Mouse (Mus musculus): Measurements from ENCODE around the gene Retreg2. TPM values are rescaled to one million over a fixed set of nuclear protein-coding genes. Genes with fewer than 3 reads are reported as not detected.

Retreg2 gene
- polyA plus RNA-seq, 1 experiment, result 22.7 TPM

GRCm38 (mm10) chr1:75133421-75134207 lies 9.0 kb upstream of the Retreg2 start, which contains the start of gene Slc23a3:
Gene Slc23a3 (minus strand): TSS chr1:75133890.
- no peak within 1 kb of the TSS for H3K9ac ChIP-seq (ENCODE audit: low read depth, poor library complexity, severe bottlenecking)
- no peak within 1 kb of the TSS for H3K4me3 ChIP-seq (ENCODE audit: low read depth, low read length)
- H3K36me3 ChIP-seq (ENCODE audit: control insufficient read depth, insufficient read depth, low read length, poor library complexity, severe bottlenecking), result peaks cover 2% of the 10 kb centered on the region; the same call in 1 of the 2 replicates
- no peak within 1 kb of the TSS for H3K27ac ChIP-seq (ENCODE audit: insufficient read depth, low read length)
- TF ChIP-seq POLR2A (IDR thresholded peaks at IDR 0.05; ENCODE audit: insufficient read depth, low read length) (no peak), CTCF (IDR thresholded peaks at IDR 0.05; ENCODE audit: low read depth, low read length) (no peak), EP300 (IDR thresholded peaks at IDR 0.05; ENCODE audit: insufficient read depth, low read depth, low read length) (no peak)
- no peaks in the 10 kb centered on the region for H3K9me3 ChIP-seq (replicated peaks; ENCODE audit: control insufficient read depth, insufficient read depth, low read length, poor library complexity, severe bottlenecking)
- H3K27me3 ChIP-seq (ENCODE audit: control insufficient read depth, insufficient read depth, low read length, poor library complexity, severe bottlenecking), result no peaks in the 10 kb centered on the region
- H3K4me1 ChIP-seq (ENCODE audit: control insufficient read depth, insufficient read depth, low read length), result no peaks in the 10 kb centered on the region

- Histone ChIP-seq H3K4me1 (ENCODE audit: control insufficient read depth, insufficient read depth, low read length) (no peaks in the 10 kb centered on the region), H3K4me3 (ENCODE audit: low read depth, low read length) (no peak overlapping the region), H3K36me3 (ENCODE audit: control insufficient read depth, insufficient read depth, low read length, poor library complexity, severe bottlenecking) (peaks cover 6% of the 10 kb centered on the region; the same call in 1 of the 2 replicates), H3K9ac (ENCODE audit: low read depth, poor library complexity, severe bottlenecking) (no peak overlapping the region), H3K27ac (ENCODE audit: insufficient read depth, low read length) (no peak overlapping the region), H3K27me3 (ENCODE audit: control insufficient read depth, insufficient read depth, low read length, poor library complexity, severe bottlenecking) (no peaks in the 10 kb centered on the region), H3K9me3 (replicated peaks; ENCODE audit: control insufficient read depth, insufficient read depth, low read length, poor library complexity, severe bottlenecking) (no peaks in the 10 kb centered on the region)
- TF ChIP-seq POLR2A (IDR thresholded peaks at IDR 0.05; ENCODE audit: insufficient read depth, low read length) (no peak), EP300 (IDR thresholded peaks at IDR 0.05; ENCODE audit: insufficient read depth, low read depth, low read length) (no peak), CTCF (IDR thresholded peaks at IDR 0.05; ENCODE audit: low read depth, low read length) (no peak)
These were observed 6.3 kb upstream of the Retreg2 start for GRCm38 (mm10) chr1:75136293-75136692.

GRCm38 (mm10) chr1:75136730-75137129 lies 5.8 kb upstream of the Retreg2 start:
- Histone ChIP-seq H3K9me3 (replicated peaks; ENCODE audit: control insufficient read depth, insufficient read depth, low read length, poor library complexity, severe bottlenecking) (no peaks in the 10 kb centered on the region), H3K27ac (ENCODE audit: insufficient read depth, low read length) (no peak overlapping the region), H3K36me3 (ENCODE audit: control insufficient read depth, insufficient read depth, low read length, poor library complexity, severe bottlenecking) (peaks cover 6% of the 10 kb centered on the region; the same call in 1 of the 2 replicates), H3K4me3 (ENCODE audit: low read depth, low read length) (no peak overlapping the region), H3K27me3 (ENCODE audit: control insufficient read depth, insufficient read depth, low read length, poor library complexity, severe bottlenecking) (no peaks in the 10 kb centered on the region), H3K9ac (ENCODE audit: low read depth, poor library complexity, severe bottlenecking) (no peak overlapping the region), H3K4me1 (ENCODE audit: control insufficient read depth, insufficient read depth, low read length) (no peaks in the 10 kb centered on the region)
- TF ChIP-seq EP300 (IDR thresholded peaks at IDR 0.05; ENCODE audit: insufficient read depth, low read depth, low read length) (no peak), POLR2A (IDR thresholded peaks at IDR 0.05; ENCODE audit: insufficient read depth, low read length) (no peak), CTCF (IDR thresholded peaks at IDR 0.05; ENCODE audit: low read depth, low read length) (no peak)

GRCm38 (mm10) chr1:75138448-75138847 lies 4.1 kb upstream of the Retreg2 start:
- no peaks in the 10 kb centered on the region for H3K9me3 ChIP-seq (replicated peaks; ENCODE audit: control insufficient read depth, insufficient read depth, low read length, poor library complexity, severe bottlenecking)
- no peak overlapping the region for H3K9ac ChIP-seq (ENCODE audit: low read depth, poor library complexity, severe bottlenecking)
- peaks cover 6% of the 10 kb centered on the region; the same call in 1 of the 2 replicates for H3K36me3 ChIP-seq (ENCODE audit: control insufficient read depth, insufficient read depth, low read length, poor library complexity, severe bottlenecking)

GRCm38 (mm10) chr1:75140601-75141190 lies 1.9 kb upstream of the Retreg2 start:
- Histone ChIP-seq H3K4me1 (ENCODE audit: control insufficient read depth, insufficient read depth, low read length) (no peaks in the 10 kb centered on the region), H3K27me3 (ENCODE audit: control insufficient read depth, insufficient read depth, low read length, poor library complexity, severe bottlenecking) (no peaks in the 10 kb centered on the region), H3K9ac (ENCODE audit: low read depth, poor library complexity, severe bottlenecking) (peak overlapping the region; percentile 60), H3K9me3 (replicated peaks; ENCODE audit: control insufficient read depth, insufficient read depth, low read length, poor library complexity, severe bottlenecking) (no peaks in the 10 kb centered on the region), H3K36me3 (ENCODE audit: control insufficient read depth, insufficient read depth, low read length, poor library complexity, severe bottlenecking) (peaks cover 10% of the 10 kb centered on the region; the same call in 1 of the 2 replicates), H3K4me3 (ENCODE audit: low read depth, low read length) (peak overlapping the region; percentile 69; the same call in 1 of the 2 replicates), H3K27ac (ENCODE audit: insufficient read depth, low read length) (no peak overlapping the region)
- TF ChIP-seq POLR2A (IDR thresholded peaks at IDR 0.05; ENCODE audit: insufficient read depth, low read length), result no peak
- no peak for TF ChIP-seq CTCF (IDR thresholded peaks at IDR 0.05; ENCODE audit: low read depth, low read length)
- no peak for TF ChIP-seq EP300 (IDR thresholded peaks at IDR 0.05; ENCODE audit: insufficient read depth, low read depth, low read length)

More at GRCm38 (mm10) chr1:75138448-75138847, 4.1 kb upstream of the Retreg2 start:
- H3K27ac ChIP-seq (ENCODE audit: insufficient read depth, low read length), result no peak overlapping the region
- TF ChIP-seq EP300 (IDR thresholded peaks at IDR 0.05; ENCODE audit: insufficient read depth, low read depth, low read length), result no peak
- TF ChIP-seq CTCF (IDR thresholded peaks at IDR 0.05; ENCODE audit: low read depth, low read length), result no peak
- no peak for TF ChIP-seq POLR2A (IDR thresholded peaks at IDR 0.05; ENCODE audit: insufficient read depth, low read length)
- H3K4me3 ChIP-seq (ENCODE audit: low read depth, low read length), result no peak overlapping the region
- no peaks in the 10 kb centered on the region for H3K4me1 ChIP-seq (ENCODE audit: control insufficient read depth, insufficient read depth, low read length)
- no peaks in the 10 kb centered on the region for H3K27me3 ChIP-seq (ENCODE audit: control insufficient read depth, insufficient read depth, low read length, poor library complexity, severe bottlenecking)
